Mouse (Mus musculus) hindbrain, embryonic 12.5 days (tissue): Measurements from ENCODE around the gene Olfr205. TPM values are rescaled to one million over a fixed set of nuclear protein-coding genes. Genes with fewer than 3 reads are reported as not detected.
"Not testable (repeated sequence)": the region's sequence is repeated elsewhere in the genome, so short reads cannot be mapped to it uniquely, and the experiment has no call there.

Experiments
- ATAC-seq: fragments of 200-750 bp; cut with Nextera tagmentation; 2 replicates; pipeline ENCODE4 v1.8.0; 2017; ENCODE audit warnings: moderate TSS enrichment; ENCODE audit not compliant: low FRiP score
- H3K27ac ChIP-seq: fragments of 300-500 bp; sonication (generic); 2 replicates; pipeline ENCODE4 v1.5.1; 2016; ENCODE audit warnings: mild to moderate bottlenecking
- H3K27me3 ChIP-seq: fragments of 300-500 bp; sonication (generic); 2 replicates; pipeline ENCODE4 v1.6.1; 2016; ENCODE audit warnings: mild to moderate bottlenecking
- H3K36me3 ChIP-seq: fragments of 300-500 bp; sonication (generic); 2 replicates; pipeline ENCODE4 v1.6.1; 2016; ENCODE audit warnings: mild to moderate bottlenecking
- H3K4me1 ChIP-seq: fragments of 300-500 bp; sonication (generic); 2 replicates; pipeline ENCODE4 v1.6.1; 2016
- H3K4me2 ChIP-seq: fragments of 300-500 bp; sonication (generic); replicated peaks from 2 replicates; pipeline ENCODE4 v1.6.1; 2016; ENCODE audit warnings: mild to moderate bottlenecking
- H3K4me3 ChIP-seq: fragments of 300-500 bp; sonication (generic); 2 replicates; pipeline ENCODE4 v1.5.1; 2016; ENCODE audit warnings: mild to moderate bottlenecking
- H3K9ac ChIP-seq: fragments of 300-500 bp; sonication (generic); 2 replicates; pipeline ENCODE4 v1.6.1; 2016; ENCODE audit warnings: mild to moderate bottlenecking, moderate library complexity
- H3K9me3 ChIP-seq: fragments of 300-500 bp; sonication (generic); replicated peaks from 2 replicates; pipeline ENCODE4 v1.6.1; 2016; ENCODE audit warnings: mild to moderate bottlenecking
- WGBS: fragments of 180-500 bp; shearing (Covaris S2); methylation state at CpG from one replicate; pipeline ENCODE4 v1.1.7; 2016; 5-methylcytosine and 5-hydroxymethylcytosine counted together
- polyA plus RNA-seq: library from polyadenylated mRNA; unstranded; fragments of >200 nt; fragmentation: Nextera tagmentation; extraction: Ambion mirVana; gene quantifications from 2 replicates; pipeline ENCODE4 v1.2.1, GENCODE M21; 2016

Olfr205 gene
- not detected in 2 replicates for polyA plus RNA-seq

- H3K4me3 ChIP-seq: no peak within 1 kb of the TSS
- no peaks in the 10 kb centered on the region; the same call in 1 of the 2 replicates for H3K9me3 ChIP-seq
- no peak for ATAC-seq
- H3K36me3 ChIP-seq: no peaks in the 10 kb centered on the region
- H3K4me2 ChIP-seq: no peak within 1 kb of the TSS
- H3K4me1 ChIP-seq: no peaks in the 10 kb centered on the region
- H3K27me3 ChIP-seq: no peaks in the 10 kb centered on the region
- no peak within 1 kb of the TSS for H3K9ac ChIP-seq
- H3K27ac ChIP-seq: no peak within 1 kb of the TSS
Observed at GRCm38 (mm10) chr16:59331038-59331437, at the start of gene Olfr205. Gene Olfr205 (minus strand): TSS chr16:59331138.

DNA sequence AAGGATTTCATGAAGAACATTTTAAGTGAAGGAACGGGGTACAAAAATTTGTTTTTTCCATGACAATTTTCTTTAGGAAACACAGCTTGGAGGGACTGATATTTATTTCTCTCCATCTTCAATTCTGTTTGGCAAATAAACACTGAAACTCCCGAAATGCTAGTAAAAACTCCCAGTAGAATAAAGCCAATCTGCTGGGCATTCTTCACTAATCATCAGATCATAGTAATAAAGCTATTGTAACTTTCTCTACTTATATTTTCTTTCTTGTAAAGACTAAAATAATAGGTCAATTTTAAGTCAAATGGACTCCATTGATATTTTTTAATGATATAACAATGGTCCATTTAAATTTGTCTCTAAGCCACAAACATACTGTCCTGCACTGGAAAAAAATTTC lies 33.0 kb upstream of the Olfr205 start, which contains the start of gene Olfr209:
TSS of gene Olfr209 (minus strand) at position 101 of the 400 bp plus-strand sequence.
- Histone ChIP-seq H3K9ac (no peak within 1 kb of the TSS), H3K27ac (no peak within 1 kb of the TSS), H3K4me3 (no peak within 1 kb of the TSS), H3K9me3 (no peaks in the 10 kb centered on the region), H3K4me1 (no peaks in the 10 kb centered on the region), H3K36me3 (no peaks in the 10 kb centered on the region), H3K4me2 (no peak within 1 kb of the TSS), H3K27me3 (no peaks in the 10 kb centered on the region)
- 85% methylated on average over 2 of the region's 2 CpGs for WGBS
- no peak for ATAC-seq

- H3K36me3 ChIP-seq: no peaks in the 10 kb centered on the region
- H3K4me1 ChIP-seq: no peaks in the 10 kb centered on the region
- no peak within 1 kb of the TSS for H3K27ac ChIP-seq
- H3K4me2 ChIP-seq: no peak within 1 kb of the TSS
- no peaks in the 10 kb centered on the region for H3K9me3 ChIP-seq
- no peaks in the 10 kb centered on the region for H3K27me3 ChIP-seq
- H3K4me3 ChIP-seq: no peak within 1 kb of the TSS
- H3K9ac ChIP-seq: no peak within 1 kb of the TSS
- ATAC-seq: no peak
- 83% methylated on average over 1 of the region's 1 CpGs for WGBS
Observed at GRCm38 (mm10) chr16:59349146-59349545, 18.2 kb upstream of the Olfr205 start, which contains the start of gene Olfr206. Gene Olfr206 (minus strand): TSS chr16:59349246.

GRCm38 (mm10) chr16:59323262-59323661 lies 7.7 kb downstream of the Olfr205 start:
- not testable (repeated sequence) for H3K4me2 ChIP-seq, H3K4me3 ChIP-seq, H3K27me3 ChIP-seq, H3K4me1 ChIP-seq, H3K9me3 ChIP-seq, H3K9ac ChIP-seq, H3K36me3 ChIP-seq, ATAC-seq, H3K27ac ChIP-seq
- 61% methylated on average over 1 of the region's 1 CpGs for WGBS

- no peak within 1 kb of the TSS for H3K9ac ChIP-seq
Observed at GRCm38 (mm10) chr16:59318148-59318547, 12.8 kb downstream of the Olfr205 start, which contains the start of gene Olfr204. Gene Olfr204 (minus strand): TSS chr16:59318248.

DNA sequence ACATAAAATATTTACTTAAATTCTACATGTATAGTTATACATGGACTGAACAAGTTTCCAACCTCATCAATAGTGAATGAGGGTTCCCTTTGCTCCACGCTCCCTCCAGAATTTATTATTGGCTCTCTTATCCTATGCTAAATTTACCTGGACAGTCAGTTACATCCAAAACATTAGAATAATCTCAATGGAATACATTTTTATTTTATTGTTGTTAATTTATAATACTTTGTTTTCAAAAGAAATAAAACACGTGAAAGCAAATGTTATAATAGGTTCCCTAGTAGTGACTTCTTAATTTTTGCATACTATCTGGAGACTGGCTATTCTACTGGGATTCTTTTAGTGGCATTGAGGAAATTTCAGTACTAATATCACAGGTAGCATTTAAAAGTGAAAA lies 32.4 kb downstream of the Olfr205 start, which contains the start of gene Olfr203:
TSS of gene Olfr203 (plus strand) at position 301 of the 400 bp plus-strand sequence.
- H3K27me3 ChIP-seq: no peaks in the 10 kb centered on the region
- no peak within 1 kb of the TSS for H3K4me3 ChIP-seq
- H3K27ac ChIP-seq: no peak within 1 kb of the TSS
- WGBS: 91% methylated on average over 2 of the region's 2 CpGs
- H3K4me2 ChIP-seq: no peak within 1 kb of the TSS
- H3K9me3 ChIP-seq: no peaks in the 10 kb centered on the region
- H3K36me3 ChIP-seq: no peaks in the 10 kb centered on the region
- no peak within 1 kb of the TSS for H3K9ac ChIP-seq
- H3K4me1 ChIP-seq: no peaks in the 10 kb centered on the region
- no peak for ATAC-seq

More at GRCm38 (mm10) chr16:59318148-59318547, 12.8 kb downstream of the Olfr205 start, which contains the start of gene Olfr204:
- no peak within 1 kb of the TSS for H3K4me2 ChIP-seq
- H3K9me3 ChIP-seq: no peaks in the 10 kb centered on the region
- no peak within 1 kb of the TSS for H3K27ac ChIP-seq
- no peak within 1 kb of the TSS for H3K4me3 ChIP-seq
- H3K27me3 ChIP-seq: no peaks in the 10 kb centered on the region
- no peaks in the 10 kb centered on the region for H3K36me3 ChIP-seq
- no peaks in the 10 kb centered on the region for H3K4me1 ChIP-seq
- no peak for ATAC-seq

GRCm38 (mm10) chr16:59287576-59287975 lies 43.4 kb downstream of the Olfr205 start:
- 83% methylated on average over 9 of the region's 9 CpGs for WGBS

GRCm38 (mm10) chr16:59286693-59287092 lies 44.2 kb downstream of the Olfr205 start, which contains the start of gene Olfr202:
Gene Olfr202 (minus strand): TSS chr16:59286793.
- ATAC-seq: no peak
- Histone ChIP-seq H3K27me3 (no peaks in the 10 kb centered on the region), H3K4me3 (no peak within 1 kb of the TSS), H3K4me1 (no peaks in the 10 kb centered on the region), H3K4me2 (no peak within 1 kb of the TSS), H3K36me3 (no peaks in the 10 kb centered on the region), H3K9ac (no peak within 1 kb of the TSS), H3K27ac (no peak within 1 kb of the TSS), H3K9me3 (no peaks in the 10 kb centered on the region)
- 82% methylated on average over 1 of the region's 1 CpGs for WGBS

More at GRCm38 (mm10) chr16:59287576-59287975, 43.4 kb downstream of the Olfr205 start:
- H3K9me3 ChIP-seq, H3K4me3 ChIP-seq, H3K4me2 ChIP-seq, ATAC-seq, H3K36me3 ChIP-seq, H3K9ac ChIP-seq, H3K27ac ChIP-seq, H3K27me3 ChIP-seq, H3K4me1 ChIP-seq: not testable (repeated sequence)

GRCm38 (mm10) chr16:59283476-59283875 lies 47.5 kb downstream of the Olfr205 start:
- Histone ChIP-seq H3K27me3 (no peaks in the 10 kb centered on the region), H3K27ac (no peak overlapping the region), H3K9ac (no peak overlapping the region), H3K9me3 (no peaks in the 10 kb centered on the region), H3K36me3 (no peaks in the 10 kb centered on the region), H3K4me2 (no peak overlapping the region), H3K4me1 (no peaks in the 10 kb centered on the region), H3K4me3 (no peak overlapping the region)
- ATAC-seq: no peak
- 71% methylated on average over 1 of the region's 1 CpGs for WGBS

DNA sequence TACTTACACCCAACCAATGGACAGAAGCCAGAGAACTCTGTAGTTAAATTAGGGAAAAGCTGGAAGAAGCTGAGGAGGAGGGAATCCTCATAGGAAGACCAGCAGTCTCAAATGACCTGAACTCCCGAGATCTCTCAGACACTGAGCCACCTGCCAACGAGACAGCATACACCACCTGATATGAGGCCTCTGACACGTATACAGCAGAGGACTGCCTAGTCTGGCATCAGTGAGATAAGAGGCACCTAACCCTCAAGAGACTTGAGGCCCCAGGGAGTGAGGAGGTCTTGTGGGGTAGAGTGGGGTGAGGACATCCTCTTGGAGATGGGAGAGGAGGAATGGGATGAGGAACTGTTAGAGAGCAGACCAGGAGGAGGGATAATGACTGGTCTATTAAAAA lies 50.4 kb downstream of the Olfr205 start:
- Histone ChIP-seq H3K4me1 (no peaks in the 10 kb centered on the region), H3K27me3 (no peaks in the 10 kb centered on the region), H3K4me2 (no peak overlapping the region), H3K27ac (no peak overlapping the region), H3K9me3 (no peaks in the 10 kb centered on the region), H3K9ac (no peak overlapping the region), H3K4me3 (no peak overlapping the region), H3K36me3 (no peaks in the 10 kb centered on the region)
- WGBS: 83% methylated on average over 3 of the region's 3 CpGs
- no peak for ATAC-seq

Other genes with a start within 250 kb of the Olfr205 start
- gene Olfr191, start 241.3 kb downstream of the Olfr205 start, polyA plus RNA-seq: not detected in 2 replicates
- gene Olfr193, start 219.3 kb downstream of the Olfr205 start, polyA plus RNA-seq: not detected in 2 replicates
- gene Olfr194, start 210.1 kb downstream of the Olfr205 start, polyA plus RNA-seq: not detected in 2 replicates
- gene Olfr195, start 184.1 kb downstream of the Olfr205 start, polyA plus RNA-seq: not detected in 2 replicates
- gene Olfr196, start 160.7 kb downstream of the Olfr205 start, polyA plus RNA-seq: not detected in 2 replicates
- not detected in 2 replicates for gene Olfr198, start 127.6 kb downstream of the Olfr205 start, polyA plus RNA-seq
- gene Olfr199, start 111.4 kb downstream of the Olfr205 start, polyA plus RNA-seq: not detected in 2 replicates
- not detected in 2 replicates for gene Olfr201, start 58.5 kb downstream of the Olfr205 start, polyA plus RNA-seq
- gene Olfr202, start 44.3 kb downstream of the Olfr205 start, polyA plus RNA-seq: not detected in 2 replicates
- gene Olfr203, start 32.3 kb downstream of the Olfr205 start, polyA plus RNA-seq: not detected in 2 replicates
- not detected in 2 replicates for gene Olfr204, start 12.9 kb downstream of the Olfr205 start, polyA plus RNA-seq
- gene Olfr206, start 18.1 kb upstream of the Olfr205 start, polyA plus RNA-seq: not detected in 2 replicates
- not detected in 2 replicates for gene Olfr209, start 32.9 kb upstream of the Olfr205 start, polyA plus RNA-seq
- gene Gabrr3, start 76.2 kb upstream of the Olfr205 start, polyA plus RNA-seq: 0.08 and 0.10 TPM in 2 replicates
- gene Riox2, start 140.6 kb upstream of the Olfr205 start, polyA plus RNA-seq: 19.9 and 21.6 TPM in 2 replicates